Mouse (Mus musculus) neural tube, embryonic 11.5 days (tissue): Measurements from ENCODE around the gene 5730522E02Rik. TPM values are rescaled to one million over a fixed set of nuclear protein-coding genes. Genes with fewer than 3 reads are reported as not detected.

Source experiments
- ATAC-seq: fragments of 200-750 bp; cut with Nextera tagmentation; 2 replicates; pipeline ENCODE4 v1.8.0; 2017; ENCODE audit warnings: moderate number of reproducible peaks, mild to moderate bottlenecking, moderate TSS enrichment, moderate library complexity; ENCODE audit not compliant: insufficient read depth, low FRiP score, low TSS enrichment
- DNase-seq: peaks from one replicate; pipeline ENCODE4 v3.0.0-alpha.2; 2015; ENCODE audit warnings: low spot score
- H3K27ac ChIP-seq: fragments of 300-500 bp; sonication (generic); 2 replicates; pipeline ENCODE4 v1.5.1; 2014; ENCODE audit warnings: low read depth, mild to moderate bottlenecking, low read length
- H3K27me3 ChIP-seq: fragments of 300-500 bp; sonication (generic); 2 replicates; pipeline ENCODE4 v1.6.1; 2014; ENCODE audit warnings: mild to moderate bottlenecking, low read length, mixed read lengths; ENCODE audit not compliant: control insufficient read depth, insufficient read depth
- H3K36me3 ChIP-seq: fragments of 300-500 bp; sonication (generic); 2 replicates; pipeline ENCODE4 v1.6.1; 2014; ENCODE audit warnings: mild to moderate bottlenecking, low read length, moderate library complexity, mixed read lengths; ENCODE audit not compliant: control insufficient read depth, insufficient read depth
- H3K4me1 ChIP-seq: fragments of 300-500 bp; sonication (generic); 2 replicates; pipeline ENCODE4 v1.6.1; 2014; ENCODE audit warnings: low read length, mixed read lengths; ENCODE audit not compliant: control insufficient read depth, insufficient read depth
- H3K4me2 ChIP-seq: fragments of 300-500 bp; sonication (generic); 2 replicates; pipeline ENCODE4 v1.6.1; 2014; ENCODE audit warnings: low read depth, mild to moderate bottlenecking, moderate library complexity
- H3K4me3 ChIP-seq: fragments of 300-500 bp; sonication (generic); 2 replicates; pipeline ENCODE4 v1.5.1; 2014; ENCODE audit warnings: low read depth, low read length
- H3K9ac ChIP-seq: fragments of 300-500 bp; sonication (generic); 2 replicates; pipeline ENCODE4 v1.6.1; 2014; ENCODE audit warnings: mild to moderate bottlenecking, low read length
- H3K9me3 ChIP-seq: fragments of 300-500 bp; sonication (generic); 2 replicates; pipeline ENCODE4 v1.6.1; 2016; ENCODE audit warnings: low read length; ENCODE audit not compliant: control insufficient read depth
- WGBS: fragments of 180-500 bp; shearing (Covaris S2); extraction: QIAGEN DNeasy Blood & Tissue Kit; methylation state at CpG from one replicate; pipeline ENCODE4 v1.1.7; 2014; 5-methylcytosine and 5-hydroxymethylcytosine counted together
- polyA plus RNA-seq: library from polyadenylated mRNA; unstranded; fragments of >200 nt; fragmentation: Nextera tagmentation; extraction: Ambion mirVana; gene quantifications from 2 replicates; pipeline ENCODE4 v1.2.1, GENCODE M21; 2014

5730522E02Rik gene
- polyA plus RNA-seq, 1 experiment from 2014 or later: 4.6 TPM

- WGBS: 87% methylated on average over 3 of the region's 3 CpGs
- ATAC-seq (no peak), DNase-seq (no peak)
- Histone ChIP-seq H3K4me2 (no peak overlapping the region), H3K9ac (no peak overlapping the region), H3K9me3 (no peaks in the 10 kb centered on the region), H3K27ac (no peak overlapping the region), H3K27me3 (no peaks in the 10 kb centered on the region), H3K4me3 (no peak overlapping the region), H3K36me3 (no peaks in the 10 kb centered on the region), H3K4me1 (no peaks in the 10 kb centered on the region)
Measured at GRCm38 (mm10) chr11:26112206-26112605, 98.4 kb downstream of the 5730522E02Rik start.

- 69% methylated on average over 1 of the region's 1 CpGs for WGBS
- H3K27me3 ChIP-seq: no peaks in the 10 kb centered on the region
- no peaks in the 10 kb centered on the region for H3K9me3 ChIP-seq
- DNase-seq: no peak
- no peak overlapping the region for H3K4me3 ChIP-seq
- no peak for ATAC-seq
- H3K36me3 ChIP-seq: no peaks in the 10 kb centered on the region
- H3K9ac ChIP-seq: no peak overlapping the region
- H3K4me1 ChIP-seq: no peaks in the 10 kb centered on the region
- H3K27ac ChIP-seq: no peak overlapping the region
- no peak overlapping the region for H3K4me2 ChIP-seq
Measured at GRCm38 (mm10) chr11:26108647-26109046, 101.9 kb downstream of the 5730522E02Rik start.

GRCm38 (mm10) chr11:26104680-26105079, 105.9 kb downstream of the 5730522E02Rik start:
- DNase-seq (no peak), ATAC-seq (no peak)
- H3K27me3 ChIP-seq: no peaks in the 10 kb centered on the region
- no peak overlapping the region for H3K9ac ChIP-seq
- 0 out of 2 replicates have a peak, but pooled peaks cover 2% of the 10 kb centered on the region for H3K4me1 ChIP-seq
- H3K4me3 ChIP-seq: no peak overlapping the region
- no peak overlapping the region for H3K4me2 ChIP-seq
- 56% methylated on average over 2 of the region's 2 CpGs for WGBS
- no peak overlapping the region for H3K27ac ChIP-seq
- H3K36me3 ChIP-seq: no peaks in the 10 kb centered on the region
- no peaks in the 10 kb centered on the region for H3K9me3 ChIP-seq

- ATAC-seq (peak; percentile 80), DNase-seq (no peak)
- 2% methylated on average over 8 of the region's 8 CpGs for WGBS
- H3K4me2 ChIP-seq: peak overlapping the region; percentile 23
- no peaks in the 10 kb centered on the region for H3K27me3 ChIP-seq
- H3K9ac ChIP-seq: no peak overlapping the region
- H3K9me3 ChIP-seq: no peaks in the 10 kb centered on the region
- H3K4me3 ChIP-seq: no peak overlapping the region
- H3K27ac ChIP-seq: no peak overlapping the region
- H3K4me1 ChIP-seq: 0 out of 2 replicates have a peak, but pooled peaks cover 2% of the 10 kb centered on the region
- no peaks in the 10 kb centered on the region for H3K36me3 ChIP-seq
Measured at GRCm38 (mm10) chr11:26103698-26104097, 106.9 kb downstream of the 5730522E02Rik start.

GRCm38 (mm10) chr11:26102878-26103277, 107.7 kb downstream of the 5730522E02Rik start:
- DNase-seq: no peak
- Histone ChIP-seq H3K4me1 (0 out of 2 replicates have a peak, but pooled peaks cover 2% of the 10 kb centered on the region), H3K36me3 (no peaks in the 10 kb centered on the region), H3K27ac (no peak overlapping the region), H3K9ac (no peak overlapping the region), H3K27me3 (no peaks in the 10 kb centered on the region), H3K4me3 (no peak overlapping the region), H3K9me3 (no peaks in the 10 kb centered on the region), H3K4me2 (peak overlapping the region; percentile 6; the same call in 1 of the 2 replicates)
- WGBS: 20% methylated on average over 4 of the region's 4 CpGs
- ATAC-seq: no peak

- H3K9me3 ChIP-seq: no peaks in the 10 kb centered on the region
- no peak overlapping the region for H3K27ac ChIP-seq
- no peaks in the 10 kb centered on the region for H3K36me3 ChIP-seq
- DNase-seq: no peak
- no peak overlapping the region for H3K4me3 ChIP-seq
- no peak for ATAC-seq
- H3K27me3 ChIP-seq: no peaks in the 10 kb centered on the region
- no peak overlapping the region for H3K4me2 ChIP-seq
- H3K9ac ChIP-seq: no peak overlapping the region
- 66% methylated on average over 5 of the region's 5 CpGs for WGBS
- 0 out of 2 replicates have a peak, but pooled peaks cover 2% of the 10 kb centered on the region for H3K4me1 ChIP-seq
Measured at GRCm38 (mm10) chr11:26100077-26100476, 110.5 kb downstream of the 5730522E02Rik start.

- H3K4me1 ChIP-seq: 0 out of 2 replicates have a peak, but pooled peaks cover 2% of the 10 kb centered on the region
- H3K27me3 ChIP-seq: no peaks in the 10 kb centered on the region
- WGBS: 84% methylated on average over 2 of the region's 2 CpGs
- no peak overlapping the region for H3K4me3 ChIP-seq
- no peak overlapping the region for H3K9ac ChIP-seq
- H3K4me2 ChIP-seq: no peak overlapping the region
- DNase-seq (no peak), ATAC-seq (no peak)
- H3K27ac ChIP-seq: no peak overlapping the region
- H3K9me3 ChIP-seq: no peaks in the 10 kb centered on the region
- H3K36me3 ChIP-seq: no peaks in the 10 kb centered on the region
Measured at GRCm38 (mm10) chr11:26098933-26099332, 111.6 kb downstream of the 5730522E02Rik start.

- H3K4me2 ChIP-seq: no peak overlapping the region
- H3K27ac ChIP-seq: no peak overlapping the region
- H3K4me1 ChIP-seq: no peaks in the 10 kb centered on the region
- no peaks in the 10 kb centered on the region for H3K36me3 ChIP-seq
- WGBS: 70% methylated on average over 1 of the region's 1 CpGs
- ATAC-seq (no peak), DNase-seq (no peak)
- no peak overlapping the region for H3K4me3 ChIP-seq
- no peaks in the 10 kb centered on the region for H3K27me3 ChIP-seq
- no peaks in the 10 kb centered on the region for H3K9me3 ChIP-seq
- H3K9ac ChIP-seq: no peak overlapping the region
Measured at GRCm38 (mm10) chr11:26096095-26096494, 114.5 kb downstream of the 5730522E02Rik start.

- H3K27me3 ChIP-seq: no peaks in the 10 kb centered on the region
- H3K36me3 ChIP-seq: no peaks in the 10 kb centered on the region
- no peaks in the 10 kb centered on the region for H3K4me1 ChIP-seq
- ATAC-seq (no peak), DNase-seq (no peak)
- 84% methylated on average over 5 of the region's 5 CpGs for WGBS
- H3K27ac ChIP-seq: no peak overlapping the region
- H3K9ac ChIP-seq: no peak overlapping the region
- H3K4me3 ChIP-seq: no peak overlapping the region
- no peak overlapping the region for H3K4me2 ChIP-seq
- no peaks in the 10 kb centered on the region for H3K9me3 ChIP-seq
Measured at GRCm38 (mm10) chr11:26088993-26089392, 121.6 kb downstream of the 5730522E02Rik start.
